Comparison of ENCODE assay signal across 18 mouse cellular contexts in the genomic region with DNA sequence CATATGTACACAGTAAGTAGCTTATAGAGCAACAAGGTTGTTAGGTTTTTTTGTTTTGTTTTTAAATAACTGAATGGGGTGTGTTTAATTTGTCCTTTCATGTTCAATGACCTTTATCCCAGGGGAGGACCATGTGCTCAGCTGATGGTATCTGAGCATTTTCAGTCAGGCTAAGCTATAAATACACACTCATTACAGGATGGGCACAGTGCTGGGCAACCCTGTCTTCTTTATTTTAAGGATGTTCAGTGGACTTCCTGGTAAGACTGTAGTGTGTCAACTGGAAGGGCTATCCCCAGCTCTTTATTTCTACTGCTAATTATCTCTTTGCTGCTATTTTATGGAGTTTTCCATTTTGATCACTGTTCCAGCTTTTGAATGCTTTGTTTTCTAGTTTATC.
DNase-seq lines count a peak whose midpoint lies in the region; TF ChIP-seq lines count a peak whose summit lies in the region.
"Had no signal": no experiment of that assay in that cellular context is flagged by ENCODE, and none has a peak within 500 bp of the region (broad histone marks: within the 10 kb centered on the region; RNA-seq: fewer than 3 reads in every experiment).

No protein-coding gene starts in this region.

- no peak overlapping the region for H3K9ac ChIP-seq in heart, adult 2 months (ENCODE audit: low read depth, low read length)
- H3K9ac ChIP-seq: embryonic facial prominence, embryonic 12.5 days; forebrain, postnatal 0 days; hindbrain, embryonic 15.5 days; midbrain, embryonic 15.5 days; neural tube, embryonic 13.5 days had no signal

- H3K79me2 ChIP-seq in heart, adult 2 months (replicated peaks; ENCODE audit: control insufficient read depth, insufficient read depth, low read length): no peaks in the 10 kb centered on the region

- H3K27me3 ChIP-seq in heart, adult 2 months (ENCODE audit: control insufficient read depth, insufficient read depth, low read length): no peaks in the 10 kb centered on the region
- H3K27me3 ChIP-seq: embryonic facial prominence, embryonic 12.5 days; hindbrain, embryonic 15.5 days; midbrain, embryonic 15.5 days; neural tube, embryonic 13.5 days had no signal

- 0 out of 2 replicates have a peak, but pooled peaks cover 2% of the 10 kb centered on the region for H3K4me1 ChIP-seq in heart, adult 2 months (ENCODE audit: control insufficient read depth, insufficient read depth, low read length)
- H3K4me1 ChIP-seq: embryonic facial prominence, embryonic 12.5 days; hindbrain, embryonic 15.5 days; limb, embryonic 10.5 days; midbrain, embryonic 15.5 days; neural tube, embryonic 13.5 days had no signal

- no peak for TF ChIP-seq EP300 in heart, adult 2 months (IDR thresholded peaks at IDR 0.05; ENCODE audit: insufficient read depth, low read depth, low read length)

- DNase-seq in cerebellum, adult 11-12 months: peak; percentile 58
- no peak for DNase-seq in cerebellum, postnatal 4 days (ENCODE audit: low spot score in 2 of 2)
- peak in 1 of 2 experiments; percentile 37 for DNase-seq in heart, adult 2 months
- no peak for DNase-seq in heart, postnatal 25 days (ENCODE audit: low spot score)
- DNase-seq in heart, adult 9 months (ENCODE audit: low spot score in 2 of 2): peak; percentile 24 to 28
- DNase-seq in neural tube, embryonic 10.5 days (ENCODE audit: extremely low spot score, low spot score): no peak
- DNase-seq in thymus, postnatal 25 days: no peak
- DNase-seq: adrenal gland, postnatal 10 days; forebrain, postnatal 0 days; kidney, adult 8-10 months; kidney, postnatal 14 days; thymus, postnatal 36 days had no signal

- TF ChIP-seq CTCF in heart, adult 2 months (IDR thresholded peaks at IDR 0.05): no peak

- intact Hi-C loops in heart, adult 2 months (cut with DNase I): loop anchor here (5.0 kb wide), 1 partner anchor 76 kb away; no protein-coding TSS in a partner anchor
- intact Hi-C loops in heart, postnatal 25 days (cut with DNase I): no loop called here

- no peak overlapping the region for H3K4me3 ChIP-seq in heart, adult 2 months
- H3K4me3 ChIP-seq: embryonic facial prominence, embryonic 12.5 days; hindbrain, embryonic 15.5 days; limb, embryonic 10.5 days; midbrain, embryonic 15.5 days; neural tube, embryonic 13.5 days had no signal

- peak overlapping the region; percentile 39; the same call in 1 of the 2 replicates for H3K27ac ChIP-seq in heart, adult 2 months
- H3K27ac ChIP-seq: embryonic facial prominence, embryonic 12.5 days; hindbrain, embryonic 15.5 days; limb, embryonic 10.5 days; macrophage; midbrain, embryonic 15.5 days; neural tube, embryonic 13.5 days had no signal

- no peak for TF ChIP-seq POLR2A in heart, adult 2 months (IDR thresholded peaks at IDR 0.05; ENCODE audit: insufficient read depth, low read depth, low read length)

- H3K36me3 ChIP-seq in heart, adult 2 months (ENCODE audit: control insufficient read depth, insufficient read depth, low read length): peaks cover 3% of the 10 kb centered on the region

Comparison
In these comparisons a context has a peak if more than half of its experiments do, and no peak if none do; other contexts are left out.
1. DNase-seq: peak in cerebellum, adult 11-12 months (single experiment) and heart, adult 9 months (2 of 2); none in cerebellum, postnatal 4 days (0 of 2), heart, postnatal 25 days (single experiment), neural tube, embryonic 10.5 days (single experiment) and thymus, postnatal 25 days (single experiment).